Mouse (Mus musculus) CD8-positive naive resting alpha-beta T cell, adult 2 months (primary cell): ENCODE data around the gene Spen.
A peak's percentile ranks its signal among the peaks of the same experiment; 100 is the strongest.
"Not testable (repeated sequence)": the region's sequence is repeated elsewhere in the genome, so short reads cannot be mapped to it uniquely, and the experiment has no call there.

Experiments
- DNase-seq, 2 experiments: peaks; one replicate each; pipeline ENCODE4 v3.0.0; 2022; ENCODE audit warnings: low read depth in 2 of 2, low spot score in 2 of 2

Gene Spen

GRCm38 (mm10) chr4:141559898-141560263 lies 21.5 kb upstream of the Spen start:
- peak; percentile 71 to 77 for DNase-seq

DNA sequence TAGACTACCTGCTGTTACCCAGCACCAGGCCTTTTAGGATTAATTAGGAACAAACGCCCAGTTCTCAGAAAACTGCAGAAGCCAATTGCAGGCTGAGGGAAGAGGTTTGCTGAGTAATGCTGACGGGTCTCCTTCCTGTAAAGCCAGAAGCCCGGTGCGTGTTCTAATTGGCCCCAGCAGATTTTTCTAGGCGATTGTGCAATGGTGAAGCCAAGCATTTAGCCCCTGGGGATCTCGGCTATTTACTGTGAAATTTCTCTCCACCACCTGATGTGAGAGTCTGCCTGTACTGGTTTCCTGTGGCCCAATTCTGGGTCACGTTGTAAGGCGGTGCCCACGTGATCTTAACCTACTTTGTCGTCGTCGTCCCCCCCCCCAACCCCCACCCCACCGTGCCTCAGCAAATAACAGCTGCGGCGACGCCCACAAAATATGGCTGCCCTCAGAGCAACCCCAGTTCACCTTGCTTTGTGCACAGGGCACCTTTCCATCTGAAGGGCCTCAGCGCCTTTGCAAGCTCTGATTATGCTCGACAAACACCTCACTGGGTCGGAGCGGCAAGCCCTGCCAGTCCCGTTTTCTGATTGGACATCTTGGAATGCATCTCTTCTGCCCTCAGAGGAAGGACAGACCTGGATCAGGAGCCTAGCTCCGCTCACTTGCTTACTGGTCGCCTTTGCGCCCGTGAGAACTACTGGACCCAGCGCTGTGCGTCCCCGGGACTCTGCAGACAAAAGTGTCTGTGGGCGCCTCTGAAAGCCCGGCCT lies 20.9 kb upstream of the Spen start:
- DNase-seq, result peak; percentile 57 to 69

DNA sequence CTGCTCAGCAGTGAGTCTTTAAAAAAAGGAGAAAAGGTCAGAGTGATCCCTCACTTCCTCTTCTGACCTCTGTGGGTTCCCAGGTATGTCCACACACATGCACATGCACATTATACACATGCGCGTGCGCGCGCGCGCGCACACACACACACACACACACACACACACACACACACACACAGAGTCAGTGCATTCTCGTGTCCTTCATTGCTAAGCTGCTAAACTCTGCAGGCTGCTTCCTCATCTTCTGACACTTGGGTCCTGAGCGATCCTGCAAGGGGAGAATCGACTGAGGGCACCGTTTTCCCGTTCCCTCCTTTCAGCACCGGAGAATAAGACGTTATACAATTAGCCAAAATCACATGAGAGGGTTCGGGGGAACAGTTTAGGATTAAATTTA lies 20.3 kb upstream of the Spen start:
- no peak for DNase-seq

GRCm38 (mm10) chr4:141556163-141556562 lies 17.8 kb upstream of the Spen start:
- DNase-seq, result not testable (repeated sequence)

GRCm38 (mm10) chr4:141554255-141554865 lies 16.0 kb upstream of the Spen start:
- DNase-seq, result not testable (repeated sequence)

GRCm38 (mm10) chr4:141552484-141552883 lies 14.1 kb upstream of the Spen start:
- DNase-seq, result no peak

GRCm38 (mm10) chr4:141547299-141547698 lies 8.9 kb upstream of the Spen start:
- no peak for DNase-seq

DNA sequence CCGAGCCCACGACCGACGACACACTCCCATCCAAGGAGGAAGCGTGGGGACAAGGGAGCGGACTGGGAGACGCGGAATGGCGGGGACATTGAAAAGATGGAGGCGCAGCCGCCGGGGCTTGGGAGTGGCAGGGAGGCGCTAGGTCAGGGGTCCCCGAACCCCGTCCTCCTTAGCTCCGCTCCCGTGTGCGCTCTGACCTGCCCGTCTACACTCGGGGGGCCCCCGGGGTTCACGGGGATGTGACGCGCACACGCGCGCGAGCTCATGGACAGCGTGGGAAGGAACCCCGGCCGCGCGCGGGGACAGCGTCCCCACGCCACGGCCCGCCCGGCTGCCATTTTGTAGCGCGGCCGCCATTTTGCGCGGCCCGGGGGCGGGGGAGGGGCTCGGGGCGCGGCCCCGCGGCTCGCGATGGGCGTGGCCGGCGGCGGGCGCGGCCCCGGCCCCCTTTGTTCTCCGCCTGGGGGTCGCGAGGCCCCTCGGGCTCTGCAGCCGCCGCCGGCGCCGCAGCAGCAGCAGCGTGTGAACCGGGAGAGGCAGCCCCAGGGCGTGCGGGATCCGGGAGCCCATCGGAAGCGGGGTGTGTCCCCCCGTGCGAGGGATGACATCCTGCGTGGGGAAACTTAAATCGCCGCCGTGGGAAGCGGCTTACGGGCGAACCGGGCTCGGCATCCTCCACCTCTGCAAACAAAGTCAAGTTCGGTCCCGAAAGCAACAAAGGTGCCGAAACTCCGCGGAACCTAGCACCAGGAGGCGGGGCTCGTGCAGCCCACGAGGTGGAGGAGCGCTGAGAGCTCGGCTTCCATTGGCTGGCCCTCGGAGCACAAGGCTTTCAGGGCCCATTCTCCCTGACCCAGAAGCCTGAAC lies 8.2 kb upstream of the Spen start:
- peak; percentile 73 for DNase-seq

GRCm38 (mm10) chr4:141545743-141546333 lies 7.4 kb upstream of the Spen start:
- DNase-seq, result peak; percentile 99 to 100

DNA sequence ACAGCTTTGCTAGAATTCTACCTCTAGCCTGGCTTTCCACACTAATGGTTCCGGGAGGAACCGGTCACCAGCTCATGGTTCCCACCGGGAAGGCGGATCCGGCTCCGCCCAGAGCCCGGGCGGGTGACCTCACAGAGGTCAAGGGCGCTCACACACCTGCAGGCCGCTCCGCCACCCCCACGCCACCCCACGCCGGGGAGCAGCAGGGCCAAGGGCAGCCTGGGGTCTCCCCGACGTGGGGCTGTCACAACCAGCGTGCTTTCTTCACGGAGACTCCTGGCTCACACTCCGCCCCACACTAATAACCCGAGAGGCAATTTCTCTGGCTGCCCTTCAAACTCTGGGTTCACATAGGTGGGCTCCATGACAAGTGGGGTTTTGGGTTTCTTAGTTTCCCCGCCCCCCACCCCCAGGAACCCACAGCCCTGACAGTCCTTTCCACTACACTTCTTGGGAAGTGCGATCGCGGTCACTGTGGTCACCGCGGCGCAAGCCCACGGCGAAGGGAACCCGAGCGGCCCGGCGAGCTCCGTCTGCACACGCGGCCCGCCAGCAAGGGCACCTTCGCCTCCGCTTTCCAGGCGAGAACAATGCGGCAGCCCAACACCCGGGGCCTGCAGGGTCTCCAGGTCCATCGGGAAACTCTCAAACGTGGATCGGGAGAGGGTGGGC lies 6.8 kb upstream of the Spen start:
- peak in 1 of 2 experiments; percentile 25 for DNase-seq

DNA sequence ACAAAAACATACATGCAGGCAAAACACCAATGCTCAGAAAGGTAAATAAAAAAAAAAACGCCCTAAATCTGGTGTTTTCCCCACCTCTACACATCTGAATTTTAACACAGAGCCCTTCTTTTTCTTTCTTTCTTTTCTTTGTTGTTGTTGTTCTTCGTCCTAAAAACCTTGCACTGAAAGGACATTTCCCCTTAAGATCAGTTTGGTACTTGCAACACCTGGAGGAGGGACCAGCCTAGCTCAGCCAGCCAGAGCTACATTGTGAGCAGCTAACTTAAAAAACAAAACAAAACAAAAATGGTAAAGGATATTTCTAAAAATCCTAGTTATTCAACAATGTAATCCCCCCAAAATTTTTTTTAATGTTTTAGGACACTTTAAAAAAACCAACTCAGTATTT lies 6.1 kb upstream of the Spen start:
- DNase-seq, result no peak

DNA sequence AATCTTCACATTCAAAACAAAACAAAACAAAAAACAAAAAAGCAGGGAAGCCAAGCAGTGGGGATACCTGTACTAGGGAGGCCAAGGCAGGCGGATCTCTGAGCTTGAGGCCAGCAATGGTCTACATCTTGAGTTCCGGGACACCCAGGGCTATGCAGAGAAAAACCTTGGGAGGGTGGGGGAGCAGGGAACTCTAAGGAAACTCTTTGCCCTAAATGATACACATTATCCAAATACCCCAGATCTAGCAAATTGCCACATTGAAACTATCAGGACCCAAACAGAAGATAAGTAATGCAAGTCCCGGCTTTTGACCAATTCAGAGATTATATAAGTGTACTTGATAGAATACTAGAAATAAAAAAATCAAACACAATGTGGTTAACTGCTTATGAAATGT lies 5.2 kb upstream of the Spen start:
- DNase-seq, result no peak

GRCm38 (mm10) chr4:141541851-141542250 lies 3.5 kb upstream of the Spen start:
- no peak for DNase-seq

DNA sequence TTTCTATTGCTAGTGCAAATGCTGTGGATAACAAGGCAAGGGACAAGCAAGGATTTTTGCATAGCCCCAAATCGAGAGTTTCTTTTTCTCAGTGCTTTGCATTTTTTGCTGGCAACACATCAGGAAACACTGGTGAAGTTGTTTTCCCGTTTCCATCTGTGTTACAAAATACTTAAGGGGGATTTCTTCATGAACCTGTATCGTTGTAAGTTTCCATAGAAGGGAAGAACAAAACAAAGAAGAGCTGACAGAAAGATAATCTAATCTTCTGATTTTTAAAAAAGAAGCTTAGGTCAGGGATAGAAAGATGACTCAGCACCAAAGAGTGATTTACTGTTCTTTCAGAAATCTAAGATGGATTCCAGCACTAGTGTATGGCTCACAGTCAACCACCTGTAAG lies 2.4 kb upstream of the Spen start:
- no peak for DNase-seq

DNA sequence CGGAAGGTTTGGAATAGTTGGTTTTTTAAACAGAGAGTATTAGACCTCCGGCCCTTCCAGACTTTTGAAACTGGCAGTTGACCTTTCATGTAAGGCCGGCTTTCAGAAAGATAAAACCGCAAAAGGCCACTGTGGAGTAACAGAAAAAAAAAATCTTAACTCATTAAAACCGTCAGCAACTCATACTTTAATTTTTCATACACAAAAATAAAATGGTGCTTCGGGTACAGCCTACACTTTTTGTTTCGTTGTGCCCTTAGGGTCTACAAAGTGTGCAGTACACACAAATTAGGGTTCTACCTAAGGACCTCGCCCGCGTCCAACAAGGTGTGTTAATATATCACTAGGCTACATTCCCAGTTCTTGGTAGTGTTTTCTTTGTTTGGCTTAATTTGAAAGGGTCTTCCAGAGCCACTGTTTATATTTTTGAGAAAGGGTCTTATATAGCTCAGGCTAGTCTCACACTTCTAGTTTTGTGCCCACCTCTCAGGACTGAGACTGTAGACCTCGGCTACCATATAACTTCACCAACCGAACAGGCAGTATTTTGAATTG lies 893 bp upstream of the Spen start:
- no peak for DNase-seq

DNA sequence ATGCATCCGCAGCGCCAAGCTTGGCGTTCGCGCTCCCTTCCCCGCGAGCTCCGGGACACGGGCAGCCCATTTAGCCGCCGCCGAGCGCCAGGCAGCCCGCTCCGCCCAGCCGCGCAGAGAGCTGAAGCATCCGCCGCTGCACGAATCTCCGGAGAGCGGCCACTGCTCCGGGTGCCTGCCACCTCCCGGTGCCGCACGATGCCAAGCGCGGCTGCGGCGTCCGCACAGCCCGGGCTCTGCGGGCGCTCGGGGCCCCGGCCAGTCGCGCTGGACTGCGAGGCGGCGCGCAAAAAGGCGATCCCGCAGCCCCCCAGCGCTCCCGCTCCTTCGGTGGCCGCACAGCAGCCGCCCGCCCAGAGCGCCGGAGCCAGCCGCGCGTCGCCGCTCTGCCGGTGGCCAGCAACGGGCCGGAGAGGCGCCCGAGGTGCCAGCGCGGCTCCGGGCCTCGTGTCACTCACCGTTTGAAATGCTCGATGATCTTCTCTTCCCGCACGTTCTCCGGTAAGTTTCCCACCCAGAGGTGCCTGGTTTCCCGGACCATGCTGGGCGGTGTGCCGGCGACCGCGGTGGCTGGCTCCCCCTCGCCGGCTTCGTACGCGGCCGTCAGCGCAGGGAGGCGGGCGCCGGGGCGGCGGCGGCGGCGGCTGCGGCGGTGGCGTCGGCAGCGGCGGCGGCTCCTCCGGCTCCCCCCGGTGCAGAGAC lies 540 bp downstream of the Spen start:
- DNase-seq, result peak in 1 of 2 experiments; percentile 18

- DNase-seq, result no peak
These were observed 1.2 kb downstream of the Spen start for GRCm38 (mm10) chr4:141537226-141537610.

DNA sequence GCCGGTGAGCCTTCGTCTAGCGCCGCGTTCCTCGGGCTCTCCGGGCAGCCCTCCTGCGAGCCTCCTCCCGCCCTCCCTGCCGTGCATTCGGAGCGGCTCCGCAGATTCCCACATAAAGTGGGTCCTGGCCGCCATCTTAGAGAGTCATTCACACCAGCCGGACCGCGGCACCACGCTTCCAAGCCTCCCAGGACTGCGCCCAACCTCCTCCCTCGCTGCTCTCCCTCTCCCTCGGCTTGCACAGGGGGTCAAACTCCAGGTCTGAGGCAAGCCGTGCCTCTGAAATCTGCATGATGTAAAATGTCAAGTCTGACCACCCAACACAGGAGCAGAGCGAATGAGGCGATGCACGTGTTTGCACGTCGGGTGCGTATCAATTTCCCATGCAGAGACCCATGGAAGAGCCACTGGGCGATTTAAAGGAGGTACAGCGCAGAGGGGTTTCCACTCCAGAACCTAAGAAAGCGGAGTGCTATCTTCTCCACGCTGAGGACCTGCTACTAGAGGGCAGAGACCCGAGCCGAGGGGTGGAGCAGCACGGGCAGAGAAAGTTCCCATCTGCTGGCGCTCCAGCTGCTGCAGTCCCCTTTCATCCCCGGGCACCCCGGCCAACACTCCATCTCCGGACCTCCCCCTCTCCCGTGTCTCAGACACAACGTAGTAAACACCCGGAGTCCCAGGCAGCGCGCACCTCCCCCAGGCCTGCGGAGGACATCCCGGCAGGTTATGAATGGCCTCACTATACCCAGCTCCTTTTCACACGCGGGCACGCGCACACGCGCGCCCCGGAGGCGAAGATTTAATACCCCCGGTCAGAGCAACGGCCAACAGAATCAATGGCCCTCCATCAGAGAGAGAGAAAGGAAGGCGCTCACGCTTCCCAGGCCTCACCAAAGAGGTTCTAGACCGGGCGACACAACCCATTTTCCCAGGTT lies 1.8 kb downstream of the Spen start:
- peak in 1 of 2 experiments; percentile 11 for DNase-seq
